Mouse (Mus musculus) A20 (cell line): ENCODE results near the gene Acsm4.
"Not testable (repeated sequence)": the region's sequence is repeated elsewhere in the genome, so short reads cannot be mapped to it uniquely, and the experiment has no call there.

ENCODE experiments used
- DNase-seq: peaks from one replicate; pipeline ENCODE4 v3.0.0-alpha.2; 2011; ENCODE audit warnings: low read depth, low spot score

Acsm4 gene

GRCm38 (mm10) chr7:119689726-119690125, at the start of gene Acsm4:
Acsm4 (plus strand) TSS chr7:119690026.
- DNase-seq, result no peak

DNA sequence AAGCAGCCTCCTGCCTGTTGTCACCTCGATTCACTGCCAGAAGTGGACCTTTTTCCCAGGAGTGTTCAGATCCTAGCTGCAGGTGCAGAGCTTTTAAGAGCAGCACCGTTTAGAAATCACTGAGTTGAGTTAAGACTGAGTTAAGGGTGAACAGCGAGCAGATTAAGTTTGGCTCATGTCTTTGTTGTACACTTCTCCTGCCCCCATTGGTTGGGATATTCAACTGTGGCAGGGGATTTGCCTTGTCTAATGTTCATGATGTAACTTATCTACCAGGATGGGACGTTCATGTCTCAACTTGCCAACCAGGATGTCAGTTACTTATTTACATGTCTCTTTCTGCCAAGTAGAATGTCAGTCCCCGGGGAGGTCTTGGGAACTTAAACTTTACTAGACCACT, 47.5 kb upstream of the Acsm4 start:
- DNase-seq, result no peak

DNA sequence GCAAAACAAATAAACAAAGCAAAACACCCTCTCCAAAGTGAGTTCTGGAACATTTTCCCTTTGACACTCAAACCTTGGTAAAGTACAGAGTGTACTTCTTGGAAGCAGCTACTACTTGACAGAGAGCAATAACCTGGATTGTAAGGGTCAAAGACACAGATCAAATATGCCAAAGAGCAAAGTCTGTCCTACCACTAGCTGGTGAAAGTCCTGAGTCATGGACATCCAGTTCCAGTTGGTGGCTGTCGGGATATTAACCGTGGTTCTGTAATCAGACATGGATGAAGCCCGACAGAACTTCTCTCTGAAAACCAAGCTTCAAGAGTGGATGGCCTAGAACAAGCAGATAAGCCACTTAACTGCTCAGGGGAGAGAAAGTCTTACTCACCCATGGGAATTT, 21.9 kb upstream of the Acsm4 start:
- DNase-seq, result no peak

GRCm38 (mm10) chr7:119670395-119670794, 19.4 kb upstream of the Acsm4 start:
- DNase-seq, result no peak

DNA sequence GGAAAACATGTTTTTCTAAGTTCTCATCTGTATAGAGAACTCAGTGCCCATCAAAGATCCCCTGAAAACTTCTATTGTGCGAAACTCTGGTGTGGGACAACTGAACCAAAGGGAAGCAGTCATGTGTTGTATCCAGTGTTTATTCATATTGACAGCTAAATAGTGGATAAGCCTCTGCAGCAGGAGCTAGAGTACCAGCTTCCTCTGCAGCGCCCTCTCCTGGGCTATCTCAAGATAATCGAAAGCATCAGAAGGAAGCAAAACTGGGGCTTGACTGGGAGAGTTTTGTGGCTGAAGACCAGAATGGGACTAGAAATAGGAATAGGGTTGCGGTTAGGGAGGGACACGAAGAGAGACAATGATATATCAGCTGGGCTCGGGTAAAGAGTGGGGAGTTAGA, 18.9 kb upstream of the Acsm4 start:
- peak; percentile 29 for DNase-seq

- peak; percentile 41 for DNase-seq
These were observed 16.4 kb upstream of the Acsm4 start for GRCm38 (mm10) chr7:119673465-119673864.

DNA sequence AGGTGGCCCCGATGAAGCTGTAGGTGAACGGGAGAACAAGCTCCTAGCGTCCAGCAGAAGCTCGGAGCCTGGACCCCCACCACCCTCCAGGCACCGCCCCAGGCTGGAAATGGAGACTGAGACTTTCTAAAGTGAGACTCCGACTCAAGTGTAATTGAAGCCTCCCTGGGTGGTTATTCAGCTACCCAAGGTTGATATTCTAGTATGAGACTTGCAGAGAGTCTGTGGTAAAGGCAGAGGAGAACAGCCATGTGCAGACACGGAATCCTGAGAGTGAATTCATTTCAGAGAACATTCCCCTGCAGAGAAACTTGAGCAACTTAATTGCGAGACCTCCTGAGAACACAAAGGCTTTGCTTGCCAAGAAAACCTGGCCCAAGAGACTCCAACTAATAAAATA, 9.7 kb upstream of the Acsm4 start:
- no peak for DNase-seq

- no peak for DNase-seq
These were observed 7.1 kb upstream of the Acsm4 start for GRCm38 (mm10) chr7:119682699-119683098.

GRCm38 (mm10) chr7:119692302-119692701, 2.5 kb downstream of the Acsm4 start:
- DNase-seq, result no peak

- DNase-seq, result no peak
These were observed 5.1 kb downstream of the Acsm4 start for GRCm38 (mm10) chr7:119694926-119695325.

GRCm38 (mm10) chr7:119714111-119714510, 24.3 kb downstream of the Acsm4 start:
- no peak for DNase-seq

GRCm38 (mm10) chr7:119720253-119720946, 30.6 kb downstream of the Acsm4 start, which contains the start of gene Thumpd1:
Thumpd1 (minus strand) TSS chr7:119720798.
- peak; percentile 94 for DNase-seq

GRCm38 (mm10) chr7:119720947-119721310, 31.1 kb downstream of the Acsm4 start:
- DNase-seq, result no peak

- no peak for DNase-seq
These were observed 37.8 kb downstream of the Acsm4 start for GRCm38 (mm10) chr7:119727621-119728020.

- peak; percentile 46 for DNase-seq
These were observed 41.4 kb downstream of the Acsm4 start for GRCm38 (mm10) chr7:119731262-119731661.

DNA sequence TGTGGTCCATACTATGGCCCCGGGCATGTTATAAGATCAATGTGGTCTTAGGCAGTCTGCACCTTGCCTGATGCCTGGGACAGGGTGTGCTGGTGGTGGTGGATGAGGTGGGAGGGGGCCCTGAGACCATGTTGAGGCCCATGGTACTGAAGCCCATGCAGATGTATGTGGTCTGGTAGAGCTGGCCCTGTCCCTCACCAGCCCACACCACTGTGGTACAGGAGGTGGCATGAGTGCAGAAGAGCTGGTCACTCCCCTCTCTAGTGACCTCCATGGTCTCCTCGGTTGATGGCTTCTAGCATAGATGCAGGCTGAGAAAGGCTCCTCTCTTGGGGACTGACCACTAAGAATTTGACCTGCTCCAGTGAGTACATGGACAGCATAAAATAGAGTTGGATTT, 49.1 kb downstream of the Acsm4 start:
- no peak for DNase-seq

- not testable (repeated sequence) for DNase-seq
These were observed 50.1 kb downstream of the Acsm4 start for GRCm38 (mm10) chr7:119739798-119740468.

DNA sequence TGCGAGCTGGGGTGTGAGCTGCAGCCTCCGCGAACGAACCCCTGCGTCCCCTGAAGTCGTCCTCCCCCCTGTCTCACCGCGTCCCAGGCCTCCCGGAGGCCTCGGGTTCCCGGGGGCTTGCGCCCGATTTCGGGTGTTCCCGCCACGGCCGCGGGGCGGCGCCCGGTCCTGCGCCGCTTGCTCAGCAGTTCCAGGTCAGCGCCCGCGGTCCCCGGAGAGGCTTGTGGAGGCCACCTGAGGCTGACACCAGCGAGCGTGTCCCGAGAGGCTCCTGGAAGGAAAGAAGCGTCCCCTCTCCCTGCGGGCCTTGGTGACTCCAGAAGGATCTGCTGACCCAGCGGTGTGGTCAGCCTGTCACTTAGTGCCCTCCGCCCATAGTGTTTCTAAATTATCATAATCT, 54.5 kb downstream of the Acsm4 start:
- DNase-seq, result peak; percentile 60

DNA sequence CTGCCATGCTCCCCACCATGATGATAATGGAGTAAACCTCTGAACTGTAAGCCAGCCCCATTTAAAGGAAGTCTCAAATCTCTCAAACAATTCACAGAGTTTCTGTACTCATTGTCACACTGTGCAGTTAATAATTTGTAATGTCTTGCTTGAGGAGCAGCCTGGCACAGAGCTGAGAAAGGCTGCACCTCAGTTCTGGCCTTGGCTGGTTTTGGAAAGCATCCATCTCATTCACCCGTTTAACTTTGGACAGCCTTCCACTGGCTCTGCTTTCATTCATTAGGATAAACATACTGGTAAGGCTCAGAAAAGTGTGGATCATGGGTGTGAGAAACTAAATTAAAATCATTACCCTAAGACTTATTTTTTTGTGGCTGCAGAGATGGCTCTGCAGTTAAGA, 56.0 kb downstream of the Acsm4 start:
- no peak for DNase-seq

- DNase-seq, result no peak
These were observed 58.9 kb downstream of the Acsm4 start for GRCm38 (mm10) chr7:119748761-119749160.

GRCm38 (mm10) chr7:119749942-119750341, 60.1 kb downstream of the Acsm4 start:
- DNase-seq, result no peak

GRCm38 (mm10) chr7:119753696-119754095, 63.9 kb downstream of the Acsm4 start:
- DNase-seq, result no peak

GRCm38 (mm10) chr7:119760527-119760951, 70.7 kb downstream of the Acsm4 start, which contains the start of gene Acsm3:
Acsm3 (plus strand) TSS chr7:119760923.
- no peak for DNase-seq
